Mouse (Mus musculus) midbrain, embryonic 12.5 days (tissue): ENCODE data around the gene Btnl6. TPM values are rescaled to one million over a fixed set of nuclear protein-coding genes. Genes with fewer than 3 reads are reported as not detected.
"Not testable (repeated sequence)": the region's sequence is repeated elsewhere in the genome, so short reads cannot be mapped to it uniquely, and the experiment has no call there.

Experiments
- ATAC-seq: fragments of 200-750 bp; cut with Nextera tagmentation; 2 replicates; pipeline ENCODE4 v1.8.0; 2017; ENCODE audit warnings: low read depth, moderate TSS enrichment, moderate library complexity; ENCODE audit not compliant: low FRiP score
- H3K27ac ChIP-seq: fragments of 300-500 bp; sonication (generic); replicated peaks from 2 replicates; pipeline ENCODE4 v1.5.1; 2016; ENCODE audit warnings: mild to moderate bottlenecking
- H3K27me3 ChIP-seq: fragments of 300-500 bp; sonication (generic); 2 replicates; pipeline ENCODE4 v1.6.1; 2016; ENCODE audit warnings: mild to moderate bottlenecking
- H3K36me3 ChIP-seq: fragments of 300-500 bp; sonication (generic); 2 replicates; pipeline ENCODE4 v1.6.1; 2016
- H3K4me1 ChIP-seq: fragments of 300-500 bp; sonication (generic); 2 replicates; pipeline ENCODE4 v1.6.1; 2016
- H3K4me2 ChIP-seq: fragments of 300-500 bp; sonication (generic); replicated peaks from 2 replicates; pipeline ENCODE4 v1.6.1; 2016; ENCODE audit warnings: mild to moderate bottlenecking, moderate library complexity
- H3K4me3 ChIP-seq: fragments of 300-500 bp; sonication (generic); 2 replicates; pipeline ENCODE4 v1.5.1; 2016; ENCODE audit warnings: mild to moderate bottlenecking
- H3K9ac ChIP-seq: fragments of 300-500 bp; sonication (generic); replicated peaks from 2 replicates; pipeline ENCODE4 v1.6.1; 2016; ENCODE audit warnings: mild to moderate bottlenecking, moderate library complexity
- H3K9me3 ChIP-seq: fragments of 300-500 bp; sonication (generic); 2 replicates; pipeline ENCODE4 v1.6.1; 2016; ENCODE audit warnings: mild to moderate bottlenecking
- WGBS: fragments of 180-500 bp; shearing (Covaris S2); methylation state at CpG from one replicate; pipeline ENCODE4 v1.1.7; 2016; 5-methylcytosine and 5-hydroxymethylcytosine counted together
- polyA plus RNA-seq: library from polyadenylated mRNA; unstranded; fragments of >200 nt; fragmentation: Nextera tagmentation; extraction: Ambion mirVana; gene quantifications from 2 replicates; pipeline ENCODE4 v1.2.1, GENCODE M21; 2016

The Btnl6 gene
- polyA plus RNA-seq, 1 experiment from 2014 or later = not detected

DNA sequence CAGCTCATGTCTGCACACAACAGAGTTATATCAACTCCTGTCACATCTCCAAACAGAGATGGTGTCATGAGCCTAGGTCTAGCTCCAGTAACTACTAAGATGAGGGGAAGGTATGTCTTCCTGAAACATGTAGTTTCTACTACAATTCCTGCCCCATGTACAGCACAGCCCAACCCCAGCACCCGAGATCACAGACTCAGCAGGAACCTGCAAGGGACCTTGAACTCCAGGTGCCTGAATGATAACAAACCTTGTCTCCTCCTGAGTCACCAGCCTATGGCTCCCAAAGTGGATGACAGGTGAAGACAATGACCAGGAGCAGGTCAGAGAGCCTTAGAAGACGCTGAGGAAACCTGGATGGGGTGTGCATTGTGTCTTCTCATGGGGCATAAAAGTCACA is 32.7 kb upstream of the Btnl6 start:
- 82% methylated on average over 2 of the region's 2 CpGs for WGBS
- H3K9me3 ChIP-seq = no peaks in the 10 kb centered on the region
- H3K9ac ChIP-seq = no peak overlapping the region
- no peaks in the 10 kb centered on the region for H3K4me1 ChIP-seq
- ATAC-seq = no peak
- no peaks in the 10 kb centered on the region for H3K36me3 ChIP-seq
- H3K27me3 ChIP-seq = 0 out of 2 replicates have a peak, but pooled peaks cover 4% of the 10 kb centered on the region
- H3K4me2 ChIP-seq = no peak overlapping the region
- H3K27ac ChIP-seq = no peak overlapping the region
- H3K4me3 ChIP-seq = no peak overlapping the region

- 0 out of 2 replicates have a peak, but pooled peaks cover 4% of the 10 kb centered on the region for H3K27me3 ChIP-seq
- H3K4me1 ChIP-seq = no peaks in the 10 kb centered on the region
- no peak overlapping the region for H3K4me2 ChIP-seq
- ATAC-seq = no peak
- no peak overlapping the region for H3K9ac ChIP-seq
- no peak overlapping the region for H3K4me3 ChIP-seq
- no peak overlapping the region for H3K27ac ChIP-seq
- H3K9me3 ChIP-seq = no peaks in the 10 kb centered on the region
- no peaks in the 10 kb centered on the region for H3K36me3 ChIP-seq
- WGBS = 97% methylated on average over 3 of the region's 3 CpGs
These were observed 32.0 kb upstream of the Btnl6 start for GRCm38 (mm10) chr17:34549156-34549555.

DNA sequence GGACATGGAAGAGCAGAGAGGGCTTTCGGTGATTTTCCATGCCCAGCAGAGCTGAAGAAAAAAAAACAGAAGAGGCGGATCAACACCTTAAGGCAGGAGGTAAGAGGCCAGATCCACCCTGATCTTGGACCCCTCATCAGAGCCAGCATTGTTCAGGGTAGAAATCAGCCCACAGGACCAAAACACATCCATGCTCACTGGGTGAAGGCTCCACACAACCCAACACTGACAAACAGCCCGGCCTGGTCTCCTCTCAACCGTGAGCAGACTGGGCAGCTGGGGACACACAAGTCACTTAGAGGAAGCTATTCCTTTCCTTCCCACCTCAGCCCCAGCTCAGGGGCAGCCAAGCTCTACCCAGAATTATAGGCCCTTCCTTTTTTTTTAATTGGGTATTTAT is 30.4 kb upstream of the Btnl6 start:
- no peak overlapping the region for H3K27ac ChIP-seq
- no peak overlapping the region for H3K4me2 ChIP-seq
- WGBS = 89% methylated on average over 4 of the region's 4 CpGs
- H3K9ac ChIP-seq = no peak overlapping the region
- H3K4me1 ChIP-seq = no peaks in the 10 kb centered on the region
- no peaks in the 10 kb centered on the region for H3K9me3 ChIP-seq
- no peak for ATAC-seq
- 0 out of 2 replicates have a peak, but pooled peaks cover 4% of the 10 kb centered on the region for H3K27me3 ChIP-seq
- no peaks in the 10 kb centered on the region for H3K36me3 ChIP-seq
- H3K4me3 ChIP-seq = no peak overlapping the region

GRCm38 (mm10) chr17:34546797-34547196 is 29.6 kb upstream of the Btnl6 start:
- Histone ChIP-seq H3K9me3 (no peaks in the 10 kb centered on the region), H3K36me3 (no peaks in the 10 kb centered on the region), H3K27me3 (0 out of 2 replicates have a peak, but pooled peaks cover 2% of the 10 kb centered on the region), H3K4me1 (no peaks in the 10 kb centered on the region), H3K9ac (no peak overlapping the region), H3K27ac (no peak overlapping the region), H3K4me3 (no peak overlapping the region), H3K4me2 (no peak overlapping the region)
- WGBS = 90% methylated on average over 1 of the region's 1 CpGs
- ATAC-seq = no peak

DNA sequence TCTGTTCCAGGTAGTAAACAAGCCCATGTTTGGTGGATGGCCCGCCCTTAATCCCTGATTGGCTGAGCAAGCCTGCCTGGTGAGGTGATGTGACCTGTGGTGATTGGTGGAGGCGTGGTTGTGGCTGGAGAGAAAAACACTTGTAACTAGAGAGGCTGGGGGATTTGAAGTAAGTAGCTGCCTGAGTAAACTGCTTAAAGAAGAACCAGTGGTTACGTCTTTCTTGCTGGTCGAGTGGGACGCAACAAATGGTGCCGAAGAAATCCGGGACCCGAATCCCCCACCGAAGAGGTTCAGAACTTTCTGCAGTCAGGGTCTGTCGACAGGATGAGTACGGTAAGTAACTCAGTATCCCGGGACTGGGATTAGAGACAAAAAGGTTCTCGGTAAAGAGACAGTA is 26.4 kb upstream of the Btnl6 start:
- WGBS = 93% methylated on average over 13 of the region's 13 CpGs
- H3K27me3 ChIP-seq, H3K4me1 ChIP-seq, H3K27ac ChIP-seq, H3K4me3 ChIP-seq, H3K9me3 ChIP-seq, H3K36me3 ChIP-seq, H3K4me2 ChIP-seq, H3K9ac ChIP-seq, ATAC-seq: not testable (repeated sequence)

- no peaks in the 10 kb centered on the region for H3K4me1 ChIP-seq
- ATAC-seq = no peak
- H3K27ac ChIP-seq = no peak overlapping the region
- H3K36me3 ChIP-seq = no peaks in the 10 kb centered on the region
- no peak overlapping the region for H3K4me3 ChIP-seq
- H3K9ac ChIP-seq = no peak overlapping the region
- H3K9me3 ChIP-seq = no peaks in the 10 kb centered on the region
- WGBS = 78% methylated on average over 3 of the region's 3 CpGs
- H3K27me3 ChIP-seq = no peaks in the 10 kb centered on the region
- H3K4me2 ChIP-seq = no peak overlapping the region
These were observed 15.5 kb upstream of the Btnl6 start for GRCm38 (mm10) chr17:34532671-34533070.

DNA sequence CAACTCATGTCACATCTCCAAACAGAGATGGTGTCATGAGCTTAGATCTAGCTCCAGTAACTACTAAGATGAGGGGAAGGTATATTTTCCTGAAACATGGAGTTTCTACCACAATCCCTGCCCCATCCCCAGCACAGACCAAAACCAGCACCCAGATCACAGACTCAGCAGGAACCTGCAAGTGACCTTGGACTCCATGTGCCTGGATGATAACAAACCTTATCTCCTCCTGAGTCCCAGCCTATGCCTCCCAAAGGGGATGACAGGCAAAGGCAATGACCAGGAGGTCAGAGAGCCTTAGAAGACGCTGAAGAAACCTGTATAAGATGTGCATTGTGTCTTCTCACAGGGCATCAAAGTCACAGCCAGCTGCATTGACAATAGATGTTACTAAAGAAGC is 1.8 kb upstream of the Btnl6 start:
- H3K4me3 ChIP-seq = no peak overlapping the region
- no peak for ATAC-seq
- H3K36me3 ChIP-seq = no peaks in the 10 kb centered on the region
- H3K4me1 ChIP-seq = no peaks in the 10 kb centered on the region
- H3K27ac ChIP-seq = no peak overlapping the region
- H3K9ac ChIP-seq = no peak overlapping the region
- H3K27me3 ChIP-seq = no peaks in the 10 kb centered on the region
- WGBS = 62% methylated on average over 1 of the region's 1 CpGs
- no peaks in the 10 kb centered on the region for H3K9me3 ChIP-seq
- H3K4me2 ChIP-seq = no peak overlapping the region

DNA sequence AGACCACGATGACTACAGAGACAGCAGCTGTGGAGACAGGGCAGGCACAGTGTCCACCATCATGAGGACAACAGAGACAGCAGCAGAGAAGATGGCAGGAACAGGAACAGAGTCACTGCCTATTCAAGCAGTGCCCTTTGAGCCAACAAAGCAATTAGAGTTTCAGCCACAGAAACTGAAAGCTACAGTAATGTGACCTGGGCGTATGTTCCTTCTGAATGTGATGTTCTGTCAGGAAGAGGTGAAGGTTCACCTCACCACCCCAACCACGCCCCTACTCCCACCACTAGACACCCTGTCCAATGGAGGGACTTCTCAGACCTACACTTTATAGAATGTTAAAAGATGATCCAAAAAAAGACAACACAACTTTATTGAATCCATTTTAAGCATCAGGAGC is 1.4 kb upstream of the Btnl6 start:
- H3K27ac ChIP-seq, H3K4me1 ChIP-seq, H3K27me3 ChIP-seq, H3K9me3 ChIP-seq, H3K4me2 ChIP-seq, H3K36me3 ChIP-seq, H3K4me3 ChIP-seq, H3K9ac ChIP-seq, ATAC-seq: not testable (repeated sequence)
- WGBS = 86% methylated on average over 3 of the region's 3 CpGs

- Histone ChIP-seq H3K36me3 (no peaks in the 10 kb centered on the region), H3K4me2 (no peak overlapping the region), H3K9ac (no peak overlapping the region), H3K27ac (no peak overlapping the region), H3K4me3 (no peak overlapping the region), H3K9me3 (no peaks in the 10 kb centered on the region), H3K27me3 (no peaks in the 10 kb centered on the region), H3K4me1 (no peaks in the 10 kb centered on the region)
- ATAC-seq = no peak
- WGBS = 88% methylated on average over 4 of the region's 4 CpGs
These were observed 643 bp upstream of the Btnl6 start for GRCm38 (mm10) chr17:34517795-34518194.

GRCm38 (mm10) chr17:34516514-34516913 is 638 bp downstream of the Btnl6 start:
- Histone ChIP-seq H3K27ac (no peak overlapping the region), H3K4me3 (no peak overlapping the region), H3K4me2 (no peak overlapping the region), H3K36me3 (no peaks in the 10 kb centered on the region), H3K9ac (no peak overlapping the region), H3K9me3 (no peaks in the 10 kb centered on the region), H3K4me1 (no peaks in the 10 kb centered on the region), H3K27me3 (no peaks in the 10 kb centered on the region)
- no peak for ATAC-seq
- 80% methylated on average over 2 of the region's 2 CpGs for WGBS

DNA sequence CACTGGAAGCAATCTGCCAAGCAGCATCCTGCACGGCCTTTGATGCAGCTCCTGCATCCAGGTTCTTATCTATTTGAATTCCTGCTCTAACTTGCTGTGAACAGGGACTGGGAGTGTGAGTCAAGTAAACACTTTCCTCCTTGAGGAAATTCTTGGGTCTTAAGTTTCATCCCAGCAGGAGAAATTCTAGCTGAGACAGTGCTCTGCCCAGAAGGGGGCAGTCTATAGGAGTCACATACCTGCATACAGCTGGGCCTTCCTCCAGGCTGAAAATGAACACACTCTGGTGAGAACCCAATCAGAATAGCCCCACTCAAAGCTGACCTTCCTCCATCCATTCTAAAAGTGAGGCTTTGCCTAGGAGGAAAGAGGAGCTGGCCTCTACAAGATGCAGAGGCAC is 5.4 kb downstream of the Btnl6 start:
- H3K27me3 ChIP-seq, H3K27ac ChIP-seq, H3K9me3 ChIP-seq, H3K4me3 ChIP-seq, H3K4me1 ChIP-seq, H3K36me3 ChIP-seq, ATAC-seq, H3K4me2 ChIP-seq, H3K9ac ChIP-seq: not testable (repeated sequence)
- WGBS = 76% methylated on average over 1 of the region's 1 CpGs

DNA sequence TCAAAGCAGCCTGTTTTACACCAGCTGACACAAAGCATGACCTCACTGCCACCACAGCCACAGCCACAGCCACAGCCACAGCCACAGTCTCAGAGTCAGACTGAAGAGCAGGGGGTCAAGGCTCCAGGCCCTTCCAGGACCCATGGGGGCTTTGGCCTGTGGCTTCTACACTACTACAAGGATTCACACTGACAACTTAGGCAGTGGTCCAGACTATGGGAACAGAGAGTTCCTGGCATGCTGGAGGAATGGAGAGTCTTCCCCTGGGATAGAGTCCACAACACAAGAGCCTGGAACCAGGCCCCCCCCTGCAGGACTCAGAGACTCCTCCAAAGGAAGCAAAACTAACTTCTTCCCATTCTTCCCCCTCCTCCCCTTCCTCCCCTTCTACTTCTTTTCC is 9.6 kb downstream of the Btnl6 start:
- ATAC-seq = no peak
- Histone ChIP-seq H3K9me3 (no peaks in the 10 kb centered on the region), H3K9ac (no peak overlapping the region), H3K4me1 (no peaks in the 10 kb centered on the region), H3K27ac (no peak overlapping the region), H3K36me3 (no peaks in the 10 kb centered on the region), H3K4me3 (no peak overlapping the region), H3K4me2 (no peak overlapping the region), H3K27me3 (no peaks in the 10 kb centered on the region; the same call in 1 of the 2 replicates)

DNA sequence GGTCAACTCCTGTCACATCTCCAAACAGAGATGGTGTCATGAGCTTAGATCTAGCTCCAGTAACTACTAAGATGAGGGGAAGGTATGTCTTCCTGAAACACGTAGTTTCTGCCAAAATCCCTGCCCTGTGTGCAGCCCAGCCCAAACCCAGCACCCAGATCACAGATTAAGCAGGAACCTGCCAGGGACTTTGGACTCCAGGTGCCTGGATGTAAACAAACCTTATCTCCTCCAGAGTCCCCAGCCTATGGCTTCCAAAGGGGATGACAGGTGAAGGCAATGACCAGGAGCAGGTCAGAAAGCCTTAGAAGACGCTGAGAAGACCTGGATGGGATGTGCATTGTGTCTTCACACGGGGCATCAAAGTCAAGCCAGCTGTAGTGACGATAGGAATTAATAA is 19.4 kb downstream of the Btnl6 start:
- not testable (repeated sequence) for H3K4me3 ChIP-seq, H3K4me1 ChIP-seq, H3K9ac ChIP-seq, H3K27me3 ChIP-seq, H3K9me3 ChIP-seq, H3K4me2 ChIP-seq, H3K36me3 ChIP-seq, ATAC-seq, H3K27ac ChIP-seq
- WGBS = 82% methylated on average over 3 of the region's 4 CpGs
